ENCODE assay signal across 8 mouse cellular contexts in the genomic region with DNA sequence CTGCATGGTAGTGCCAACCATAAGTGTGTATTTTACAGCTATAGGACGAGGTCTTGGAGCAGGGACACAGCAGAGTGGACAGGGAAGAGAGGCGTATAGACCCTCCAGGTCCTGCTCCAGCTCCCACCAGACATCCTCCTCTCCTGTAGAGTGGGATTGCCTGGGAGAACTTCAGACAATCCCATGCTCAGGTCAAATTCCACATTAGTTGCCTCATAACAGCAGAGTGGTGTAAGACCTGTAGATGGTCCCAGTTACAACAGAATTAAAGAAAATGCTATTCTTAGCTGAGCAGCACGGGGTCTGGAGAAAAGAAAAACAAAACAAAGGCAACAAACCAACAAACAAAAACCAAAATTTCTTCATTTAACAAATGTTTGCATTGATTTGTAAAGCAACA. TPM values are rescaled to one million over a fixed set of nuclear protein-coding genes. Genes with fewer than 3 reads are reported as not detected.
DNase-seq lines count a peak whose midpoint lies in the region; ATAC-seq and TF ChIP-seq lines count a peak whose summit lies in the region.
"Had no signal": no experiment of that assay in that cellular context is flagged by ENCODE, and none has a peak within 500 bp of the region (broad histone marks: within the 10 kb centered on the region; RNA-seq: fewer than 3 reads in every experiment).

No protein-coding gene starts in this region.

- peak overlapping the region; percentile 0; the same call in 1 of the 2 replicates for H3K4me3 ChIP-seq in layer of hippocampus, adult 2 months
- no peak overlapping the region for H3K4me3 ChIP-seq in hindbrain, embryonic 14.5 days (replicated peaks; ENCODE audit: low read length)
- peak overlapping the region; percentile 60 for H3K4me3 ChIP-seq in intestine, postnatal 0 days (ENCODE audit: low read depth, low read length)
- H3K4me3 ChIP-seq in neural tube, embryonic 15.5 days (replicated peaks) = no peak overlapping the region

- peaks cover 28% of the 10 kb centered on the region for H3K4me1 ChIP-seq in hindbrain, embryonic 14.5 days (replicated peaks; ENCODE audit: control insufficient read depth, insufficient read depth, low read length)
- H3K4me1 ChIP-seq in intestine, postnatal 0 days (replicated peaks; ENCODE audit: control insufficient read depth, insufficient read depth, low read length) = peaks cover 12% of the 10 kb centered on the region
- H3K4me1 ChIP-seq in neural tube, embryonic 15.5 days = peaks cover 39% of the 10 kb centered on the region

- TF ChIP-seq CTCF in layer of hippocampus, adult 2 months (conservative IDR thresholded peaks at IDR 0.05) = no peak
- no peak for TF ChIP-seq CTCF in intestine, postnatal 0 days (IDR thresholded peaks at IDR 0.05; ENCODE audit: low read depth)

- H3K36me3 ChIP-seq in hindbrain, embryonic 14.5 days (replicated peaks; ENCODE audit: control insufficient read depth, insufficient read depth) = no peaks in the 10 kb centered on the region
- no peaks in the 10 kb centered on the region for H3K36me3 ChIP-seq in intestine, postnatal 0 days (ENCODE audit: control insufficient read depth, insufficient read depth)
- H3K36me3 ChIP-seq in neural tube, embryonic 15.5 days = no peaks in the 10 kb centered on the region

- 70% methylated on average over 3 of the region's 3 CpGs for WGBS in hindbrain, embryonic 14.5 days
- 50% methylated on average over 3 of the region's 3 CpGs for WGBS in intestine, postnatal 0 days
- 88% methylated on average over 3 of the region's 3 CpGs for WGBS in neural tube, embryonic 15.5 days

- H3K4me2 ChIP-seq in hindbrain, embryonic 14.5 days (replicated peaks) = peak overlapping the region; percentile 60
- peak overlapping the region; percentile 66 for H3K4me2 ChIP-seq in intestine, postnatal 0 days (replicated peaks; ENCODE audit: low read depth)
- H3K4me2 ChIP-seq in neural tube, embryonic 15.5 days = peak overlapping the region; percentile 74

- no peak for ATAC-seq in hindbrain, embryonic 14.5 days (ENCODE audit: low FRiP score)
- ATAC-seq in intestine, postnatal 0 days = 0 out of 2 replicates have a peak, but pooled peaks have one; percentile 15
- no peak for ATAC-seq in neural tube, embryonic 15.5 days (ENCODE audit: low FRiP score)

- no peaks in the 10 kb centered on the region for H3K9me3 ChIP-seq in hindbrain, embryonic 14.5 days (ENCODE audit: control insufficient read depth, low read length)
- H3K9me3 ChIP-seq in intestine, postnatal 0 days (ENCODE audit: control insufficient read depth) = no peaks in the 10 kb centered on the region
- no peaks in the 10 kb centered on the region for H3K9me3 ChIP-seq in neural tube, embryonic 15.5 days (replicated peaks)

- 0 out of 2 replicates have a peak overlapping the region, but pooled peaks have one; percentile 61 for H3K9ac ChIP-seq in hindbrain, embryonic 14.5 days
- H3K9ac ChIP-seq in intestine, postnatal 0 days (ENCODE audit: low read depth, low read length) = peak overlapping the region; percentile 58
- no peak overlapping the region for H3K9ac ChIP-seq in neural tube, embryonic 15.5 days (replicated peaks)

- DNase-seq in layer of hippocampus, adult 2 months (ENCODE audit: low spot score in 2 of 2) = no peak
- DNase-seq in layer of hippocampus, adult 11-12 months (ENCODE audit: low spot score) = no peak
- DNase-seq in hindbrain, embryonic 14.5 days (ENCODE audit: low spot score) = no peak
- no peak for DNase-seq in frontal cortex, postnatal 10 days (ENCODE audit: low spot score in 2 of 2)
- DNase-seq in adrenal gland, adult 2 months = no peak
- DNase-seq: cerebellum, postnatal 36 days had no signal

- H3K27ac ChIP-seq in layer of hippocampus, adult 2 months = no peak overlapping the region
- H3K27ac ChIP-seq in hindbrain, embryonic 14.5 days = no peak overlapping the region
- H3K27ac ChIP-seq in intestine, postnatal 0 days (ENCODE audit: low read depth, low read length) = peak overlapping the region; percentile 79; the same call in 1 of the 2 replicates
- H3K27ac ChIP-seq in neural tube, embryonic 15.5 days (replicated peaks) = no peak overlapping the region

- H3K27me3 ChIP-seq in hindbrain, embryonic 14.5 days (ENCODE audit: control insufficient read depth, insufficient read depth, low read length) = no peaks in the 10 kb centered on the region
- H3K27me3 ChIP-seq in intestine, postnatal 0 days (replicated peaks; ENCODE audit: control insufficient read depth, insufficient read depth, low read length) = no peaks in the 10 kb centered on the region
- H3K27me3 ChIP-seq in neural tube, embryonic 15.5 days (replicated peaks) = no peaks in the 10 kb centered on the region

RNA-seq across cellular contexts. Expression of gene Glrx, which starts 2.3 kb away (rescaled TPM):
- total RNA-seq in layer of hippocampus, adult 2 months (2021) = 10 to 100 TPM; 45.7 to 49.9 TPM
- polyA plus RNA-seq in hindbrain, embryonic 14.5 days (2014; fragmentation: Nextera tagmentation; extraction: Ambion mirVana) = 76.1 and 78.5 TPM in 2 replicates
- 609 and 611 TPM in 2 replicates for polyA plus RNA-seq in intestine, postnatal 0 days (2015; fragmentation: Nextera tagmentation; extraction: Ambion mirVana)
- polyA plus RNA-seq in neural tube, embryonic 15.5 days (2015; fragmentation: Nextera tagmentation; extraction: Ambion mirVana) = 86.1 and 87.0 TPM in 2 replicates
- 10 to 100 TPM; 25.9 to 30.0 TPM for total RNA-seq in adrenal gland, adult 2 months (2021)
- polyA plus RNA-seq in adrenal gland, adult 2 months (2012; rRNA removed) = 6.3 and 7.6 TPM in 2 replicates

Comparison
In these comparisons a context has a peak if more than half of its experiments do, and no peak if none do; other contexts are left out.
1. H3K4me3 ChIP-seq: peak in layer of hippocampus, adult 2 months (single experiment) and intestine, postnatal 0 days (single experiment); none in hindbrain, embryonic 14.5 days (single experiment) and neural tube, embryonic 15.5 days (single experiment).
2. Peak in every context shown above with its lines, with median percentiles within 50 percentile points of each other: H3K4me2 ChIP-seq.